Mouse (Mus musculus) hindbrain, embryonic 11.5 days (tissue): ENCODE measurements around the gene Krtap3-2. TPM values are rescaled to one million over a fixed set of nuclear protein-coding genes. Genes with fewer than 3 reads are reported as not detected.

Experiments
- ATAC-seq: fragments of 200-750 bp; cut with Nextera tagmentation; 2 replicates; pipeline ENCODE4 v1.8.0; 2017; ENCODE audit warnings: mild to moderate bottlenecking, moderate TSS enrichment, moderate library complexity; ENCODE audit not compliant: low FRiP score
- DNase-seq: peaks from one replicate; pipeline ENCODE4 v3.0.0-alpha.2; 2015; ENCODE audit warnings: low spot score
- H3K27ac ChIP-seq: fragments of 300-500 bp; sonication (generic); 2 replicates; pipeline ENCODE4 v1.5.1; 2014; ENCODE audit warnings: mild to moderate bottlenecking, low read depth, low read length
- H3K27me3 ChIP-seq: fragments of 300-500 bp; sonication (generic); 2 replicates; pipeline ENCODE4 v1.6.1; 2014; ENCODE audit warnings: mild to moderate bottlenecking, low read length, moderate library complexity, mixed read lengths; ENCODE audit not compliant: control insufficient read depth, insufficient read depth
- H3K36me3 ChIP-seq: fragments of 300-500 bp; sonication (generic); 2 replicates; pipeline ENCODE4 v1.6.1; 2014; ENCODE audit warnings: mild to moderate bottlenecking, low read length, moderate library complexity, mixed read lengths; ENCODE audit not compliant: control insufficient read depth, insufficient read depth
- H3K4me1 ChIP-seq: fragments of 300-500 bp; sonication (generic); replicated peaks from 2 replicates; pipeline ENCODE4 v1.6.1; 2014; ENCODE audit warnings: low read length, mixed read lengths; ENCODE audit not compliant: control insufficient read depth, insufficient read depth
- H3K4me2 ChIP-seq: fragments of 300-500 bp; sonication (generic); replicated peaks from 2 replicates; pipeline ENCODE4 v1.6.1; 2014; ENCODE audit warnings: mild to moderate bottlenecking, low read depth, low read length
- H3K4me3 ChIP-seq: fragments of 300-500 bp; sonication (generic); 2 replicates; pipeline ENCODE4 v1.5.1; 2014; ENCODE audit warnings: low read depth, low read length
- H3K9ac ChIP-seq: fragments of 300-500 bp; sonication (generic); 2 replicates; pipeline ENCODE4 v1.6.1; 2014; ENCODE audit warnings: low read depth, low read length
- H3K9me3 ChIP-seq: fragments of 300-500 bp; sonication (generic); 2 replicates; pipeline ENCODE4 v1.6.1; 2016; ENCODE audit warnings: low read length; ENCODE audit not compliant: control insufficient read depth
- WGBS: fragments of 180-500 bp; shearing (Covaris S2); extraction: QIAGEN DNeasy Blood & Tissue Kit; methylation state at CpG from one replicate; pipeline ENCODE4 v1.1.7; 2014; 5-methylcytosine and 5-hydroxymethylcytosine counted together
- polyA plus RNA-seq: library from polyadenylated mRNA; unstranded; fragments of >200 nt; fragmentation: Nextera tagmentation; extraction: Ambion mirVana; gene quantifications from 2 replicates; pipeline ENCODE4 v1.2.1, GENCODE M21; 2014

The Krtap3-2 gene
- polyA plus RNA-seq, 1 experiment from 2014 or later = not detected

- DNase-seq = peak; percentile 6
- H3K9me3 ChIP-seq = no peaks in the 10 kb centered on the region
Measured at GRCm38 (mm10) chr11:99539721-99540120, 16.9 kb downstream of the Krtap3-2 start.

GRCm38 (mm10) chr11:99521288-99521860 lies 35.3 kb downstream of the Krtap3-2 start, which contains the start of gene Krt39:
Gene Krt39, minus strand, starts transcription at chr11:99521338.
- Histone ChIP-seq H3K9ac (no peak within 1 kb of the TSS), H3K27ac (no peak within 1 kb of the TSS), H3K36me3 (no peaks in the 10 kb centered on the region), H3K4me2 (no peak within 1 kb of the TSS), H3K9me3 (no peaks in the 10 kb centered on the region), H3K4me1 (no peaks in the 10 kb centered on the region), H3K4me3 (no peak within 1 kb of the TSS), H3K27me3 (no peaks in the 10 kb centered on the region)
- 87% methylated on average over 13 of the region's 13 CpGs for WGBS
- no peak for ATAC-seq
- no peak for DNase-seq

More at GRCm38 (mm10) chr11:99539721-99540120, 16.9 kb downstream of the Krtap3-2 start:
- H3K4me1 ChIP-seq = no peaks in the 10 kb centered on the region
- H3K9ac ChIP-seq = no peak overlapping the region
- H3K4me2 ChIP-seq = no peak overlapping the region
- no peak overlapping the region for H3K4me3 ChIP-seq
- H3K27ac ChIP-seq = no peak overlapping the region
- no peaks in the 10 kb centered on the region for H3K27me3 ChIP-seq
- 73% methylated on average over 9 of the region's 9 CpGs for WGBS
- ATAC-seq = no peak
- H3K36me3 ChIP-seq = no peaks in the 10 kb centered on the region

- DNase-seq (no peak), ATAC-seq (no peak)
- Histone ChIP-seq H3K4me1 (no peaks in the 10 kb centered on the region), H3K4me3 (no peak overlapping the region), H3K27ac (no peak overlapping the region), H3K9me3 (no peaks in the 10 kb centered on the region), H3K4me2 (no peak overlapping the region), H3K9ac (no peak overlapping the region), H3K27me3 (no peaks in the 10 kb centered on the region), H3K36me3 (no peaks in the 10 kb centered on the region)
- 86% methylated on average over 8 of the region's 8 CpGs for WGBS
Measured at GRCm38 (mm10) chr11:99514098-99514497, 42.6 kb downstream of the Krtap3-2 start.

Other genes starting within 250 kb of the Krtap3-2 start
- not detected in 2 replicates for gene Krt25, start 233.9 kb downstream of the Krtap3-2 start, polyA plus RNA-seq
- gene Krt26, start 218.9 kb downstream of the Krtap3-2 start, polyA plus RNA-seq = 0.12 and 0.24 TPM in 2 replicates
- gene Krt27, start 205.7 kb downstream of the Krtap3-2 start, polyA plus RNA-seq = not detected in 2 replicates
- 0.39 and 0.60 TPM in 2 replicates for gene Krt28, start 181.9 kb downstream of the Krtap3-2 start, polyA plus RNA-seq
- gene Krt10, start 167.5 kb downstream of the Krtap3-2 start, polyA plus RNA-seq = 27.8 and 35.1 TPM in 2 replicates
- gene Krt12, start 134.6 kb downstream of the Krtap3-2 start, polyA plus RNA-seq = not detected in 2 replicates
- 0.42 and 0.48 TPM in 2 replicates for gene Krt20, start 118.7 kb downstream of the Krtap3-2 start, polyA plus RNA-seq
- gene Krt23, start 63.7 kb downstream of the Krtap3-2 start, polyA plus RNA-seq = not detected in 2 replicates
- not detected in 2 replicates for gene Krt39, start 35.5 kb downstream of the Krtap3-2 start, polyA plus RNA-seq
- gene Krt40, start 13.7 kb downstream of the Krtap3-2 start, polyA plus RNA-seq = not detected in 2 replicates
- gene Krtap3-3, start 6.0 kb downstream of the Krtap3-2 start, polyA plus RNA-seq = not detected in 2 replicates
- gene Gm11939, start 2.6 kb upstream of the Krtap3-2 start, polyA plus RNA-seq = not detected in 2 replicates
- not detected in 2 replicates for gene Krtap3-1, start 9.8 kb upstream of the Krtap3-2 start, polyA plus RNA-seq
- not detected in 2 replicates for gene Krtap1-5, start 24.2 kb upstream of the Krtap3-2 start, polyA plus RNA-seq
- gene Krtap1-4, start 26.8 kb upstream of the Krtap3-2 start, polyA plus RNA-seq = not detected in 2 replicates
- gene Krtap1-3, start 34.5 kb upstream of the Krtap3-2 start, polyA plus RNA-seq = not detected in 2 replicates
- not detected in 2 replicates for gene Krtap9-3, start 41.3 kb upstream of the Krtap3-2 start, polyA plus RNA-seq
- not detected in 2 replicates for gene Gm11938, start 46.5 kb upstream of the Krtap3-2 start, polyA plus RNA-seq
- not detected in 2 replicates for gene Gm11937, start 53.3 kb upstream of the Krtap3-2 start, polyA plus RNA-seq
- not detected in 2 replicates for gene Krtap2-4, start 58.0 kb upstream of the Krtap3-2 start, polyA plus RNA-seq
- not detected in 2 replicates for gene Gm11562, start 63.6 kb upstream of the Krtap3-2 start, polyA plus RNA-seq
- not detected in 2 replicates for gene Krtap4-1, start 71.4 kb upstream of the Krtap3-2 start, polyA plus RNA-seq
- not detected in 2 replicates for gene Krtap4-2, start 78.2 kb upstream of the Krtap3-2 start, polyA plus RNA-seq
- not detected in 2 replicates for gene Krtap4-7, start 87.2 kb upstream of the Krtap3-2 start, polyA plus RNA-seq
- not detected in 2 replicates for gene Gm11555, start 93.4 kb upstream of the Krtap3-2 start, polyA plus RNA-seq
- not detected in 2 replicates for gene Gm11563, start 102.1 kb upstream of the Krtap3-2 start, polyA plus RNA-seq
- gene Krtap4-6, start 109.1 kb upstream of the Krtap3-2 start, polyA plus RNA-seq = not detected in 2 replicates
- not detected in 2 replicates for gene Gm14190, start 133.9 kb upstream of the Krtap3-2 start, polyA plus RNA-seq
- not detected in 2 replicates for gene Gm14180, start 177.4 kb upstream of the Krtap3-2 start, polyA plus RNA-seq
- gene Gm11595, start 216.1 kb upstream of the Krtap3-2 start, polyA plus RNA-seq = not detected in 2 replicates
- gene Krtap4-8, start 223.9 kb upstream of the Krtap3-2 start, polyA plus RNA-seq = not detected in 2 replicates
- gene Krtap4-9, start 228.3 kb upstream of the Krtap3-2 start, polyA plus RNA-seq = not detected in 2 replicates
- not detected in 2 replicates for gene Gm11596, start 236.6 kb upstream of the Krtap3-2 start, polyA plus RNA-seq
- not detected in 2 replicates for gene Gm11569, start 242.1 kb upstream of the Krtap3-2 start, polyA plus RNA-seq
- gene Gm11554, start 247.6 kb upstream of the Krtap3-2 start, polyA plus RNA-seq = not detected in 2 replicates